Mouse (Mus musculus): Measurements from ENCODE around the gene Rgs16.
A peak's percentile ranks its signal among the peaks of the same experiment; 100 is the strongest.
"Not testable (repeated sequence)": the region's sequence is repeated elsewhere in the genome, so short reads cannot be mapped to it uniquely, and the experiment has no call there.

Rgs16 gene

GRCm38 (mm10) chr1:153751763-153752301 is 11.7 kb downstream of the Rgs16 start:
- TF ChIP-seq CTCF (conservative IDR thresholded peaks at IDR 0.05; ENCODE audit: low read length) (no peak), POU5F1 (IDR thresholded peaks at IDR 0.05; ENCODE audit: borderline replicate concordance, low read length) (no peak), NANOG (IDR thresholded peaks at IDR 0.05; ENCODE audit: borderline replicate concordance, low read length) (no peak)
- Histone ChIP-seq H3K36me3 (ENCODE audit: insufficient read depth, low read length) (no peaks in the 10 kb centered on the region), H3K4me1 (replicated peaks; ENCODE audit: low read depth, low read length) (peaks cover 32% of the 10 kb centered on the region), H3K9me3 (ENCODE audit: low read length) (no peaks in the 10 kb centered on the region), H3K27me3 (ENCODE audit: insufficient read depth, low read length) (peaks cover 35% of the 10 kb centered on the region), H3K4me3 (replicated peaks; ENCODE audit: low read length) (no peak overlapping the region)

- no peaks in the 10 kb centered on the region for H3K9me3 ChIP-seq (ENCODE audit: low read length)
- H3K4me1 ChIP-seq (replicated peaks; ENCODE audit: low read depth, low read length): peaks cover 26% of the 10 kb centered on the region
- peaks cover 35% of the 10 kb centered on the region for H3K27me3 ChIP-seq (ENCODE audit: insufficient read depth, low read length)
- TF ChIP-seq CTCF (conservative IDR thresholded peaks at IDR 0.05; ENCODE audit: low read length): no peak
- no peak for TF ChIP-seq POU5F1 (IDR thresholded peaks at IDR 0.05; ENCODE audit: borderline replicate concordance, low read length)
- no peaks in the 10 kb centered on the region for H3K36me3 ChIP-seq (ENCODE audit: insufficient read depth, low read length)
- H3K4me3 ChIP-seq (replicated peaks; ENCODE audit: low read length): no peak overlapping the region
Measured at GRCm38 (mm10) chr1:153752521-153752920, 12.4 kb downstream of the Rgs16 start.

- TF ChIP-seq NANOG (IDR thresholded peaks at IDR 0.05; ENCODE audit: borderline replicate concordance, low read length) (no peak), POU5F1 (IDR thresholded peaks at IDR 0.05; ENCODE audit: borderline replicate concordance, low read length) (no peak), CTCF (conservative IDR thresholded peaks at IDR 0.05; ENCODE audit: low read length) (no peak)
- H3K27me3 ChIP-seq (ENCODE audit: insufficient read depth, low read length): peaks cover 35% of the 10 kb centered on the region
- no peaks in the 10 kb centered on the region for H3K9me3 ChIP-seq (ENCODE audit: low read length)
- no peaks in the 10 kb centered on the region for H3K36me3 ChIP-seq (ENCODE audit: insufficient read depth, low read length)
- H3K4me1 ChIP-seq (replicated peaks; ENCODE audit: low read depth, low read length): peaks cover 12% of the 10 kb centered on the region
- H3K4me3 ChIP-seq (replicated peaks; ENCODE audit: low read length): no peak overlapping the region
Measured at GRCm38 (mm10) chr1:153753725-153754464, 13.7 kb downstream of the Rgs16 start.

GRCm38 (mm10) chr1:153764136-153764535 is 24.0 kb downstream of the Rgs16 start:
- H3K9me3 ChIP-seq (ENCODE audit: low read length): no peaks in the 10 kb centered on the region
- H3K27me3 ChIP-seq (ENCODE audit: insufficient read depth, low read length): no peaks in the 10 kb centered on the region
- no peak for TF ChIP-seq CTCF (conservative IDR thresholded peaks at IDR 0.05; ENCODE audit: low read length)
- no peak for TF ChIP-seq POU5F1 (IDR thresholded peaks at IDR 0.05; ENCODE audit: borderline replicate concordance, low read length)
- TF ChIP-seq NANOG (IDR thresholded peaks at IDR 0.05; ENCODE audit: borderline replicate concordance, low read length): no peak
- no peaks in the 10 kb centered on the region for H3K36me3 ChIP-seq (ENCODE audit: insufficient read depth, low read length)
- H3K4me3 ChIP-seq (replicated peaks; ENCODE audit: low read length): no peak overlapping the region
- H3K4me1 ChIP-seq (replicated peaks; ENCODE audit: low read depth, low read length): peaks cover 13% of the 10 kb centered on the region

- Histone ChIP-seq H3K4me3 (replicated peaks; ENCODE audit: low read length) (peak overlapping the region; percentile 32), H3K4me1 (replicated peaks; ENCODE audit: low read depth, low read length) (peaks cover 13% of the 10 kb centered on the region), H3K9me3 (ENCODE audit: low read length) (no peaks in the 10 kb centered on the region), H3K27me3 (ENCODE audit: insufficient read depth, low read length) (no peaks in the 10 kb centered on the region), H3K36me3 (ENCODE audit: insufficient read depth, low read length) (no peaks in the 10 kb centered on the region)
- no peak for TF ChIP-seq CTCF (conservative IDR thresholded peaks at IDR 0.05; ENCODE audit: low read length)
- TF ChIP-seq NANOG (IDR thresholded peaks at IDR 0.05; ENCODE audit: borderline replicate concordance, low read length): peak; percentile 62; the same call in 1 of the 2 replicates
- TF ChIP-seq POU5F1 (IDR thresholded peaks at IDR 0.05; ENCODE audit: borderline replicate concordance, low read length): 0 out of 2 replicates have a peak, but pooled peaks have one; percentile 38
Measured at GRCm38 (mm10) chr1:153766298-153766697, 26.1 kb downstream of the Rgs16 start.

- Histone ChIP-seq H3K9me3 (ENCODE audit: low read length) (no peaks in the 10 kb centered on the region), H3K36me3 (ENCODE audit: insufficient read depth, low read length) (no peaks in the 10 kb centered on the region), H3K27me3 (ENCODE audit: insufficient read depth, low read length) (no peaks in the 10 kb centered on the region), H3K4me3 (replicated peaks; ENCODE audit: low read length) (no peak overlapping the region), H3K4me1 (replicated peaks; ENCODE audit: low read depth, low read length) (peaks cover 13% of the 10 kb centered on the region)
- TF ChIP-seq NANOG (IDR thresholded peaks at IDR 0.05; ENCODE audit: borderline replicate concordance, low read length) (no peak), POU5F1 (IDR thresholded peaks at IDR 0.05; ENCODE audit: borderline replicate concordance, low read length) (no peak), CTCF (conservative IDR thresholded peaks at IDR 0.05; ENCODE audit: low read length) (no peak)
Measured at GRCm38 (mm10) chr1:153767281-153767680, 27.1 kb downstream of the Rgs16 start.

GRCm38 (mm10) chr1:153768465-153768864 is 28.3 kb downstream of the Rgs16 start:
- Histone ChIP-seq H3K27me3 (ENCODE audit: insufficient read depth, low read length) (no peaks in the 10 kb centered on the region), H3K4me3 (replicated peaks; ENCODE audit: low read length) (no peak overlapping the region), H3K9me3 (ENCODE audit: low read length) (no peaks in the 10 kb centered on the region), H3K36me3 (ENCODE audit: insufficient read depth, low read length) (no peaks in the 10 kb centered on the region), H3K4me1 (replicated peaks; ENCODE audit: low read depth, low read length) (peaks cover 13% of the 10 kb centered on the region)
- TF ChIP-seq NANOG (IDR thresholded peaks at IDR 0.05; ENCODE audit: borderline replicate concordance, low read length) (no peak), POU5F1 (IDR thresholded peaks at IDR 0.05; ENCODE audit: borderline replicate concordance, low read length) (no peak), CTCF (conservative IDR thresholded peaks at IDR 0.05; ENCODE audit: low read length) (no peak)

- not testable (repeated sequence) for H3K4me3 ChIP-seq (replicated peaks; ENCODE audit: low read length); H3K27me3 ChIP-seq (ENCODE audit: insufficient read depth, low read length)
- H3K4me1 ChIP-seq (replicated peaks; ENCODE audit: low read depth, low read length): peaks cover 13% of the 10 kb centered on the region
Measured at GRCm38 (mm10) chr1:153769571-153769970, 29.4 kb downstream of the Rgs16 start.

More at GRCm38 (mm10) chr1:153769571-153769970, 29.4 kb downstream of the Rgs16 start:
- H3K9me3 ChIP-seq (ENCODE audit: low read length); H3K36me3 ChIP-seq (ENCODE audit: insufficient read depth, low read length): not testable (repeated sequence)

All from E14TG2a.4 (cell line).